Mouse (Mus musculus) heart, embryonic 13.5 days (tissue): Measurements from ENCODE around the gene Greb1. TPM values are rescaled to one million over a fixed set of nuclear protein-coding genes. Genes with fewer than 3 reads are reported as not detected.

Source experiments
- microRNA-seq: library from miRNA; unstranded; fragments of <30 nt; microRNA quantifications from one replicate; pipeline ENCODE4, GENCODE M21; 2016
- polyA plus RNA-seq: library from polyadenylated mRNA; unstranded; fragments of >200 nt; fragmentation: Nextera tagmentation; extraction: Ambion mirVana; gene quantifications from 2 replicates; pipeline ENCODE4 v1.2.1, GENCODE M21; 2015

Greb1 gene
- polyA plus RNA-seq, 1 experiment from 2014 or later = 0.44 TPM

Small RNA genes within 50 kb of the gene (microRNA-seq; reads per million reads assigned to microRNA genes)
- gene Gm44305 = not detected

Other genes with a start within 250 kb of the Greb1 start
- gene Lpin1, start 189.9 kb downstream of the Greb1 start, polyA plus RNA-seq = 4.9 and 6.0 TPM in 2 replicates
- gene Ntsr2, start 147.5 kb downstream of the Greb1 start, polyA plus RNA-seq = not detected in 2 replicates
- 43.6 and 50.8 TPM in 2 replicates for gene E2f6, start 10.1 kb upstream of the Greb1 start, polyA plus RNA-seq
- gene Rock2, start 94.0 kb upstream of the Greb1 start, polyA plus RNA-seq = 15.6 and 16.1 TPM in 2 replicates
- 2.5 and 3.0 TPM in 2 replicates for gene Pqlc3, start 199.5 kb upstream of the Greb1 start, polyA plus RNA-seq
- 0.23 TPM in 1 of 2 replicates, not detected in the other for gene 2410004P03Rik, start 210.8 kb upstream of the Greb1 start, polyA plus RNA-seq